Mouse (Mus musculus): Measurements from ENCODE around the gene Mtx1. TPM values are rescaled to one million over a fixed set of nuclear protein-coding genes. Genes with fewer than 3 reads are reported as not detected.

The Mtx1 gene
- polyA plus RNA-seq (2015; fragmentation: Nextera tagmentation; extraction: Ambion mirVana): 106 and 119 TPM in 2 replicates

- WGBS: 10% methylated on average over 20 of the region's 21 CpGs
- ATAC-seq (replicated peaks; ENCODE audit: insufficient number of reproducible peaks, insufficient read depth, low FRiP score, low read depth): peak; percentile 1; the same call in 1 of the 2 replicates
- Histone ChIP-seq H3K9me3 (replicated peaks) (no peaks in the 10 kb centered on the region), H3K27me3 (peaks cover 32% of the 10 kb centered on the region), H3K4me1 (replicated peaks) (peaks cover 17% of the 10 kb centered on the region), H3K36me3 (no peaks in the 10 kb centered on the region), H3K27ac (peak within 1 kb of the TSS; percentile 56), H3K4me2 (peak within 1 kb of the TSS; percentile 66), H3K4me3 (peak within 1 kb of the TSS; percentile 55), H3K9ac (0 out of 2 replicates have a peak within 1 kb of the TSS, but pooled peaks have one; percentile 26)
Observed at GRCm38 (mm10) chr3:89226900-89227299, at the start of gene Mtx1. TSS of gene Mtx1 (minus strand) at chr3:89227088.

- no peak for ATAC-seq (replicated peaks; ENCODE audit: insufficient number of reproducible peaks, insufficient read depth, low FRiP score, low read depth)
- peak overlapping the region; percentile 98; the same call in 1 of the 2 replicates for H3K4me2 ChIP-seq
- WGBS: 88% methylated on average over 13 of the region's 13 CpGs
- H3K9me3 ChIP-seq (replicated peaks): no peaks in the 10 kb centered on the region
- H3K9ac ChIP-seq: no peak overlapping the region
- no peak overlapping the region for H3K27ac ChIP-seq
- no peaks in the 10 kb centered on the region for H3K27me3 ChIP-seq
- no peak overlapping the region for H3K4me3 ChIP-seq
- peaks cover 31% of the 10 kb centered on the region for H3K36me3 ChIP-seq
- peaks cover 49% of the 10 kb centered on the region for H3K4me1 ChIP-seq (replicated peaks)
Observed at GRCm38 (mm10) chr3:89276061-89276460, 49.2 kb upstream of the Mtx1 start.

GRCm38 (mm10) chr3:89271760-89272159, 44.9 kb upstream of the Mtx1 start:
- Histone ChIP-seq H3K27ac (no peak overlapping the region), H3K9me3 (replicated peaks) (no peaks in the 10 kb centered on the region), H3K9ac (no peak overlapping the region), H3K4me2 (no peak overlapping the region), H3K4me1 (replicated peaks) (peaks cover 45% of the 10 kb centered on the region), H3K4me3 (no peak overlapping the region), H3K27me3 (no peaks in the 10 kb centered on the region), H3K36me3 (peaks cover 31% of the 10 kb centered on the region)
- 50% methylated on average over 6 of the region's 6 CpGs for WGBS
- ATAC-seq (replicated peaks; ENCODE audit: insufficient number of reproducible peaks, insufficient read depth, low FRiP score, low read depth): no peak

GRCm38 (mm10) chr3:89270891-89271290, 44.0 kb upstream of the Mtx1 start:
- H3K4me3 ChIP-seq: peak overlapping the region; percentile 67; the same call in 1 of the 2 replicates
- peaks cover 28% of the 10 kb centered on the region for H3K36me3 ChIP-seq
- H3K9me3 ChIP-seq (replicated peaks): no peaks in the 10 kb centered on the region
- peaks cover 44% of the 10 kb centered on the region for H3K4me1 ChIP-seq (replicated peaks)
- peak overlapping the region; percentile 90 for H3K27ac ChIP-seq
- ATAC-seq (replicated peaks; ENCODE audit: insufficient number of reproducible peaks, insufficient read depth, low FRiP score, low read depth): no peak
- 54% methylated on average over 6 of the region's 6 CpGs for WGBS
- H3K27me3 ChIP-seq: no peaks in the 10 kb centered on the region
- H3K4me2 ChIP-seq: peak overlapping the region; percentile 75
- peak overlapping the region; percentile 76 for H3K9ac ChIP-seq

GRCm38 (mm10) chr3:89270051-89270755, 43.3 kb upstream of the Mtx1 start, which contains the start of gene Slc50a1:
TSS of gene Slc50a1 (minus strand) at chr3:89270570.
- Histone ChIP-seq H3K4me1 (replicated peaks) (peaks cover 44% of the 10 kb centered on the region), H3K4me2 (peak within 1 kb of the TSS; percentile 75), H3K36me3 (peaks cover 21% of the 10 kb centered on the region; the same call in 1 of the 2 replicates), H3K27ac (peak within 1 kb of the TSS; percentile 90), H3K9ac (peak within 1 kb of the TSS; percentile 76), H3K9me3 (replicated peaks) (no peaks in the 10 kb centered on the region), H3K4me3 (peak within 1 kb of the TSS; percentile 67), H3K27me3 (no peaks in the 10 kb centered on the region)
- peak; percentile 42 for ATAC-seq (replicated peaks; ENCODE audit: insufficient number of reproducible peaks, insufficient read depth, low FRiP score, low read depth)
- 2% methylated on average over 39 of the region's 39 CpGs for WGBS

GRCm38 (mm10) chr3:89268916-89269315, 42.0 kb upstream of the Mtx1 start:
- peaks cover 12% of the 10 kb centered on the region; the same call in 1 of the 2 replicates for H3K36me3 ChIP-seq
- H3K9me3 ChIP-seq (replicated peaks): no peaks in the 10 kb centered on the region
- H3K27me3 ChIP-seq: no peaks in the 10 kb centered on the region
- H3K4me1 ChIP-seq (replicated peaks): peaks cover 44% of the 10 kb centered on the region
- no peak overlapping the region for H3K9ac ChIP-seq
- ATAC-seq (replicated peaks; ENCODE audit: insufficient number of reproducible peaks, insufficient read depth, low FRiP score, low read depth): no peak
- H3K27ac ChIP-seq: no peak overlapping the region
- H3K4me2 ChIP-seq: peak overlapping the region; percentile 75; the same call in 1 of the 2 replicates
- WGBS: 68% methylated on average over 8 of the region's 8 CpGs
- no peak overlapping the region for H3K4me3 ChIP-seq

- peak overlapping the region; percentile 71 for H3K9ac ChIP-seq
- under 1% methylated on average over 20 of the region's 20 CpGs for WGBS
- no peaks in the 10 kb centered on the region for H3K36me3 ChIP-seq
- peak overlapping the region; percentile 68 for H3K4me3 ChIP-seq
- peak; percentile 66; the same call in 1 of the 2 replicates for ATAC-seq (replicated peaks; ENCODE audit: insufficient number of reproducible peaks, insufficient read depth, low FRiP score, low read depth)
- H3K4me2 ChIP-seq: peak overlapping the region; percentile 77
- no peaks in the 10 kb centered on the region for H3K27me3 ChIP-seq
- H3K4me1 ChIP-seq (replicated peaks): peaks cover 40% of the 10 kb centered on the region
- H3K9me3 ChIP-seq (replicated peaks): no peaks in the 10 kb centered on the region
- peak overlapping the region; percentile 60 for H3K27ac ChIP-seq
Observed at GRCm38 (mm10) chr3:89266439-89266893, 39.6 kb upstream of the Mtx1 start.

- no peak for ATAC-seq (replicated peaks; ENCODE audit: insufficient number of reproducible peaks, insufficient read depth, low FRiP score, low read depth)
- Histone ChIP-seq H3K4me2 (no peak overlapping the region), H3K9ac (no peak overlapping the region), H3K4me1 (replicated peaks) (peaks cover 9% of the 10 kb centered on the region), H3K9me3 (replicated peaks) (no peaks in the 10 kb centered on the region), H3K27me3 (no peaks in the 10 kb centered on the region), H3K4me3 (no peak overlapping the region), H3K27ac (peak overlapping the region; percentile 57), H3K36me3 (no peaks in the 10 kb centered on the region)
- 44% methylated on average over 10 of the region's 10 CpGs for WGBS
Observed at GRCm38 (mm10) chr3:89262417-89262816, 35.5 kb upstream of the Mtx1 start.

GRCm38 (mm10) chr3:89260211-89260610, 33.3 kb upstream of the Mtx1 start:
- H3K9me3 ChIP-seq (replicated peaks): no peaks in the 10 kb centered on the region
- H3K4me1 ChIP-seq (replicated peaks): no peaks in the 10 kb centered on the region
- no peak overlapping the region for H3K27ac ChIP-seq
- no peak for ATAC-seq (replicated peaks; ENCODE audit: insufficient number of reproducible peaks, insufficient read depth, low FRiP score, low read depth)
- no peak overlapping the region for H3K9ac ChIP-seq
- H3K4me3 ChIP-seq: no peak overlapping the region
- H3K36me3 ChIP-seq: no peaks in the 10 kb centered on the region
- WGBS: 73% methylated on average over 3 of the region's 3 CpGs
- H3K4me2 ChIP-seq: no peak overlapping the region
- H3K27me3 ChIP-seq: no peaks in the 10 kb centered on the region

GRCm38 (mm10) chr3:89259076-89259475, 32.2 kb upstream of the Mtx1 start, which contains the start of gene Dpm3:
TSS of gene Dpm3 (plus strand) at chr3:89259358.
- ATAC-seq (replicated peaks; ENCODE audit: insufficient number of reproducible peaks, insufficient read depth, low FRiP score, low read depth): no peak
- Histone ChIP-seq H3K27me3 (no peaks in the 10 kb centered on the region), H3K9ac (no peak within 1 kb of the TSS), H3K9me3 (replicated peaks) (no peaks in the 10 kb centered on the region), H3K27ac (no peak within 1 kb of the TSS), H3K4me1 (replicated peaks) (no peaks in the 10 kb centered on the region), H3K4me2 (no peak within 1 kb of the TSS), H3K4me3 (no peak within 1 kb of the TSS), H3K36me3 (no peaks in the 10 kb centered on the region)
- WGBS: 39% methylated on average over 7 of the region's 7 CpGs

GRCm38 (mm10) chr3:89256177-89256576, 29.3 kb upstream of the Mtx1 start:
- Histone ChIP-seq H3K4me2 (no peak overlapping the region), H3K4me1 (replicated peaks) (peaks cover 12% of the 10 kb centered on the region), H3K36me3 (no peaks in the 10 kb centered on the region), H3K9ac (no peak overlapping the region), H3K9me3 (replicated peaks) (no peaks in the 10 kb centered on the region), H3K27ac (0 out of 2 replicates have a peak overlapping the region, but pooled peaks have one; percentile 11), H3K4me3 (no peak overlapping the region), H3K27me3 (0 out of 2 replicates have a peak, but pooled peaks cover 6% of the 10 kb centered on the region)
- ATAC-seq (replicated peaks; ENCODE audit: insufficient number of reproducible peaks, insufficient read depth, low FRiP score, low read depth): no peak
- 45% methylated on average over 5 of the region's 5 CpGs for WGBS

Measured in heart, embryonic 15.5 days (tissue).